Mouse (Mus musculus) liver, embryonic 14.5 days (tissue): ENCODE results near the gene Runx2. TPM values are rescaled to one million over a fixed set of nuclear protein-coding genes. Genes with fewer than 3 reads are reported as not detected.

ENCODE experiments used
- ATAC-seq: fragments of 200-750 bp; cut with Nextera tagmentation; 2 replicates; pipeline ENCODE4 v1.8.0; 2017; ENCODE audit warnings: moderate number of reproducible peaks, mild to moderate bottlenecking, moderate library complexity; ENCODE audit not compliant: insufficient read depth
- DNase-seq, 3 experiments: peaks; one replicate each; pipeline ENCODE4 v3.0.0-alpha.2; 2012 to 2013; ENCODE audit warnings: low read depth in 3 of 3, low spot score in 3 of 3
- H3K27ac ChIP-seq: fragments of 300-500 bp; sonication (generic); 2 replicates; pipeline ENCODE4 v1.5.1; 2014; ENCODE audit warnings: moderate library complexity, mild to moderate bottlenecking, control low read depth, inconsistent platforms
- H3K27me3 ChIP-seq: fragments of 300-500 bp; sonication (generic); 2 replicates; pipeline ENCODE4 v1.6.1; 2014; ENCODE audit warnings: mild to moderate bottlenecking, low read length, moderate library complexity; ENCODE audit not compliant: control insufficient read depth, insufficient read depth
- H3K36me3 ChIP-seq: fragments of 300-500 bp; sonication (generic); replicated peaks from 2 replicates; pipeline ENCODE4 v1.6.1; 2014; ENCODE audit warnings: low read depth; ENCODE audit not compliant: control insufficient read depth, insufficient read depth
- H3K4me1 ChIP-seq, 2 experiments: fragments of 200-500 bp in 1 of 2; fragments of 300-500 bp in 1 of 2; sonication (generic) in 1 of 2; replicated peaks; 2 replicates each; pipeline ENCODE4 v1.6.1; 2012 to 2014; ENCODE audit warnings: antibody characterized with exemption in 1 of 2, inconsistent platforms in 1 of 2, low read length in 1 of 2; ENCODE audit not compliant: control insufficient read depth in 2 of 2, insufficient read depth in 2 of 2
- H3K4me2 ChIP-seq: fragments of 300-500 bp; sonication (generic); 2 replicates; pipeline ENCODE4 v1.6.1; 2014; ENCODE audit warnings: low read depth, mild to moderate bottlenecking, control low read depth, moderate library complexity
- H3K4me3 ChIP-seq, 2 experiments: fragments of 200-500 bp in 1 of 2; fragments of 300-500 bp in 1 of 2; sonication (generic) in 1 of 2; 2 replicates each; pipeline ENCODE4 v1.5.1; 2012 to 2014; ENCODE audit warnings: low read depth in 2 of 2, low read length in 2 of 2, mild to moderate bottlenecking in 2 of 2, control low read depth in 1 of 2, inconsistent platforms in 1 of 2, moderate library complexity in 1 of 2; ENCODE audit not compliant: insufficient read depth in 1 of 2
- H3K9ac ChIP-seq: fragments of 300-500 bp; sonication (generic); replicated peaks from 2 replicates; pipeline ENCODE4 v1.6.1; 2014; ENCODE audit warnings: mild to moderate bottlenecking, control low read depth, moderate library complexity
- H3K9me3 ChIP-seq: fragments of 300-500 bp; sonication (generic); 2 replicates; pipeline ENCODE4 v1.6.1; 2016; ENCODE audit warnings: low read length, mixed read lengths; ENCODE audit not compliant: control insufficient read depth
- CTCF ChIP-seq: IDR thresholded peaks from 2 replicates; pipeline ENCODE4 v1.5.1; 2016; ENCODE audit warnings: antibody characterized with exemption, low read depth, control low read depth
- EP300 ChIP-seq: IDR thresholded peaks from 2 replicates; pipeline ENCODE4 v1.6.1; 2016; ENCODE audit warnings: antibody characterized with exemption, low read depth
- WGBS: fragments of 180-500 bp; shearing (Covaris S2); extraction: QIAGEN DNeasy Blood & Tissue Kit; methylation state at CpG from one replicate; pipeline ENCODE4 v1.1.7; 2014; ENCODE audit not compliant: insufficient replicate concordance; 5-methylcytosine and 5-hydroxymethylcytosine counted together
- polyA plus RNA-seq, 2 experiments: library from polyadenylated mRNA; depleted of rRNA in 1 of 2; stranded (reverse) in 1 of 2; unstranded in 1 of 2; fragments of >200 nt; fragmentation: Nextera tagmentation in 1 of 2; extraction: Ambion mirVana in 1 of 2; gene quantifications; 2 replicates each; pipeline versions ENCODE4 v1.2.1 to v1.2.3; 2012 to 2014

Gene Runx2
- polyA plus RNA-seq, 2 experiments, result 0.58 to 0.65 TPM

DNA sequence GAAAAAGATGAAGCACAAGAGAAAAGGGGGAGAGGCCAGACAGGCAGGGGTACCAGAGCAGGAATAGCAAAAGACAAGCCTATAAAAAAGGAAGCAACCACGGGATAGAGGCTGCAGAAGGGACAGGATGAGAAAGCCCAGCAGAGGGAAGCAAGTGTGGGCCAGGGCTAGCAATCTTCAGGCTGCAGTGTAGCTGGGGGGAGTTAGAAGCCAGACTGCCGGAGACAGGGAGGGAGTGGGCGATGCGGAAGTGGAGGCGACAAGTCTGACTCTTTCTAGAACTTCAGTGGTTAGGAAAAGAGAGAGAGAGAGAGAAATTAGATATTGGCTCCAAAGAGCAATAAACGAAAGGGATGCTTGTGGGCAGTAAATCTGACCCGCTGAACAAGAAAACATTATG is 129.1 kb downstream of the Runx2 start:
- H3K4me1 ChIP-seq, result peaks cover 0 to 2% of the 10 kb centered on the region in 2 experiments; a peak in 2 of 4 replicates
- no peak for ATAC-seq
- H3K4me2 ChIP-seq, result no peak overlapping the region
- H3K27me3 ChIP-seq, result no peaks in the 10 kb centered on the region
- TF ChIP-seq EP300 (no peak), CTCF (no peak)
- no peaks in the 10 kb centered on the region for H3K36me3 ChIP-seq
- H3K9me3 ChIP-seq, result no peaks in the 10 kb centered on the region
- 19% methylated on average over 7 of the region's 7 CpGs for WGBS
- no peak overlapping the region for H3K27ac ChIP-seq
- H3K9ac ChIP-seq, result no peak overlapping the region
- no peak overlapping the region for H3K4me3 ChIP-seq
- DNase-seq, result no peak

DNA sequence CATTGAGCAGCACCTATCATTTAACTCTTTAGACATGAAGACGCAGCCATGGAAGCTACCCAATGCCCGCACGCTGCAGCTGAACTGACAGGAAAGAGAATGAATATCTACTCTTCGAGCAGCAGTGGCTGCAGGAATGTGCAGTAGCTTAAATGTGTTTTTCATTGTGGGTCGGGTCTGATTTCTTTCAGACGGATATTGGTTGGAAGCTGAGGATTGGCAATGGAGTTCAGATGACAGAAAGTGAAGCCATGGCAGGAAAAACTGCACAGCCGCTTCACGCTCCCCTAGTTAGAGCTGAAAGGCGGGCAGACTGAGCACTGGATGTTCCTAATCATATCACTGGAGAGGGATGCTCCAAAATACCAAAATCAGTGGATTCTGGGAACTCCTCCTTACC is 131.6 kb downstream of the Runx2 start:
- DNase-seq (no peak), ATAC-seq (no peak)
- Histone ChIP-seq H3K4me1 (no peaks in the 10 kb centered on the region), H3K4me2 (no peak overlapping the region), H3K9ac (no peak overlapping the region), H3K9me3 (no peaks in the 10 kb centered on the region), H3K36me3 (no peaks in the 10 kb centered on the region), H3K27me3 (no peaks in the 10 kb centered on the region), H3K27ac (no peak overlapping the region), H3K4me3 (no peak overlapping the region)
- WGBS, result 75% methylated on average over 9 of the region's 9 CpGs
- TF ChIP-seq EP300 (no peak), CTCF (no peak)

DNA sequence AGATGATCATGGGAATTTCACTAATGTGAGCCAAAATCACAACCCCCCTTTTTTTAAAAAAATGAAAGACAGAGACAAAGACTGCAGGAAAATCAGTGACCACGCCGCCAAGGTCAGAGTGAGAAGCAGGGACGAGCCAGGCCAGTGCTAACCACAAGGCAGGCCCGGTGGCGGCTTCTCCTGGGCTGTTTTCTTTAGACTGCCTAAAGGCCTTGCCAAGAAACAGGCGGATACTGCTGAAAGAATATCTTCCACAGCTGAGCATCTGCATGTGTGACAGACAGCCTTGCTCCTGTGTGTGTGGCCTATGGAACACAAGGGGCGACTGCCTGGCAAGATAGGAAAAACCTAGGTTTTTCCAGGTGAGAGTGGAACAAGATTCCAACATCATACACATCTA is 136.8 kb downstream of the Runx2 start:
- WGBS, result 48% methylated on average over 7 of the region's 7 CpGs
- no peaks in the 10 kb centered on the region for H3K27me3 ChIP-seq
- DNase-seq (no peak), ATAC-seq (no peak)
- H3K4me1 ChIP-seq, result no peaks in the 10 kb centered on the region; a peak in 1 of 4 replicates
- no peak for TF ChIP-seq CTCF
- no peak for TF ChIP-seq EP300
- H3K36me3 ChIP-seq, result no peaks in the 10 kb centered on the region
- no peak overlapping the region for H3K4me2 ChIP-seq
- H3K9me3 ChIP-seq, result no peaks in the 10 kb centered on the region
- H3K4me3 ChIP-seq, result no peak overlapping the region
- H3K9ac ChIP-seq, result no peak overlapping the region
- no peak overlapping the region for H3K27ac ChIP-seq

DNA sequence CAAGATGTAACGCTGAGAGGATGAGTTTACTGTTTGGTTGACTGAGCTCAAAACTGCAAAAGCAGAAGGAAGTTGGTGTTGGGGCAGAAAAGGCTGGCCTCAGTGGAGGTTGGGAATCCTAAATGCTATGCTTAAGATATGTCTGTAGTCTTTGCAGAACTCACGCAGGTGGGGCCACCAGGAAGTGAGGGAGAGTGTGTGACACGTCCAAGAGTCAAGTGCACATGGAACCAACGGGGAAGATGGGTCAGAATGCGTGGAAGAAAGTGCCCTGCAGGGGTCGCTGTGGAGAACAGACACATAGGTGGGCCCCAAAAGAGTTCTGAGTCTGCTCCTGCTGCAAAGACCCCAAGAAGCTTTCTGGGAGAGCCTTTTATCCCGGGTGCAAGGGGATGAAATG is 141.8 kb downstream of the Runx2 start:
- no peak overlapping the region for H3K4me3 ChIP-seq
- H3K27ac ChIP-seq, result no peak overlapping the region
- no peaks in the 10 kb centered on the region for H3K9me3 ChIP-seq
- H3K36me3 ChIP-seq, result no peaks in the 10 kb centered on the region
- 16% methylated on average over 7 of the region's 7 CpGs for WGBS
- TF ChIP-seq CTCF (peak; percentile 60; the same call in 1 of the 2 replicates), EP300 (no peak)
- no peak overlapping the region for H3K4me2 ChIP-seq
- no peak overlapping the region for H3K9ac ChIP-seq
- ATAC-seq (no peak), DNase-seq (no peak)
- peaks cover 0 to 2% of the 10 kb centered on the region in 2 experiments; a peak in 1 of 4 replicates for H3K4me1 ChIP-seq
- H3K27me3 ChIP-seq, result no peaks in the 10 kb centered on the region

DNA sequence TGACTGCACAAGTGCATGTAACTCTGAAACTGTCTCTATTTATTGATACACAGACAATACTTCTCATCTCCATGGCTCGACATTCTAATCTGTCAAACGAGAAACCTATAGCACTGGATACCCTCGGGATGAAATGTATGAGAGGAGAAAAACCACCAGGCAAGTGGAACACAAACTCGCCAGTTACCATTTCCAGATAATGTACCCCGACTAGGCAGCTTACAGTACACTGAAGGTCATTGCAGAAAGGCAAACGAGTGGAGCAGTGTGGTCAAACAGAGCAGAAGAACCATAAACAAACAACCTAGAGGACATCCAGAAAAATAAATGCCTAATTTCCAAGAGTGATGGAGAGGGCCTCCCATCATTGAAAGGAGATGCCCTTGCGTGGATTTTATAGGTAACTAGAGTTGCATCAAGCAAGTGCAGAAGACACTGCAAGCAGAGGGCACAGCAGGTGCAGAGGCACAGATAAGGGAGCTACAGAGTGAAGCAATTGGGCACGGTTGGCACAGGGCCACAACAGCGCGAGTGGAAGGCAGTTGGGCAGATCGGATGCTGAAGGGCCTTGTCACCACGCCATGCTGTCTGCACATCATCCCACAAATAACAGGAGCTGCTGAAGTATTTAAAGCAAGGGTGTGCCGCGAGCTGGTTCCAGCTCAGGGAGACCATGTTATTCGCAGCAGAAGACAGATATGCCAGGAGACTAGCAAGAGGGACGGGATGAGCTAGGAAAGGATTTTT is 142.5 kb downstream of the Runx2 start:
- Histone ChIP-seq H3K4me3 (no peak overlapping the region), H3K4me2 (no peak overlapping the region), H3K9ac (no peak overlapping the region), H3K36me3 (no peaks in the 10 kb centered on the region), H3K27ac (no peak overlapping the region), H3K4me1 (peaks cover 0 to 2% of the 10 kb centered on the region in 2 experiments; a peak in 1 of 4 replicates), H3K9me3 (no peaks in the 10 kb centered on the region), H3K27me3 (no peaks in the 10 kb centered on the region)
- no peak for DNase-seq
- no peak for TF ChIP-seq CTCF
- TF ChIP-seq EP300, result peak; percentile 55
- 36% methylated on average over 16 of the region's 16 CpGs for WGBS
- ATAC-seq, result peak; percentile 35; the same call in 1 of the 2 replicates
